ENCODE assay signal across 8 mouse cellular contexts in the genomic region with DNA sequence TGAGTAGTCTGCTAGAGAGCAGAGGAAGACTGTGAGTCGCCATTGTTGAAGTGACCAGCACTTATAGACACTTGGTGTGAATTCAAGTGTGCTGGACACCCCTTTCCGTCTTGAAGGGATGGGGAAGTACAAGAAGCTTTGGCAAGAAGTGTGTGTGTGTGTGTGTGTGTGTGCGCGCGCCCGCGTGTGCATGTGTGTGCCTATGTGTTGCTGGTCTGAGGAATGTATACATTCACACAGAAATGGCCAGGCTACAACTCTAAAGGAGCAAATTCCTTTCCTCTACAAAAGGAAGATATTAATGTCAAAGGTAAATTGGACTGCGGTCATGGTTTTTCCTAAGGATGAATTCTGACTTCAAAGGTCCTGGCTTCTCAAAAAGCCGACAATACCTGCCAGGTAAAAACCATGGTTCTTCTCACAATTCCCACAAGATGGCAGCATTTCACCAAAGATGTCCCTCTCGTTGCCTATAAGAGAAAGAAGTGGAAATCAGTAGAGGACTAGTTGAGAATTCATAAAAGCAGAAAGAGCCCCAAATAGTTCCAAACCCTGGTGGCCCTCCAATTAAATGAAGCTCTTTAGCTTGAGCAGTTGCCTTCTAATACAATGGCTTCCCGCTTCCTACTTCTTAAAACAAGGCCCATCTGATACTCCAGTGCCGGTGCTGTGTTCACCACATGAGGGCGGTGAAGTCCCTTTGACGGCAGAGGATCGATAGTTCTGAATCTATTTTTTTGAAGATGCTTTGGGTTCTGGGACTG.
DNase-seq lines count a peak whose midpoint lies in the region; ATAC-seq lines count a peak whose summit lies in the region.

No protein-coding gene starts in this region.

- no peaks in the 10 kb centered on the region for H3K4me1 ChIP-seq in limb, embryonic 13.5 days
- no peaks in the 10 kb centered on the region for H3K4me1 ChIP-seq in midbrain, embryonic 14.5 days (ENCODE audit: control insufficient read depth, insufficient read depth, low read length)
- no peaks in the 10 kb centered on the region for H3K4me1 ChIP-seq in stomach, embryonic 15.5 days

- H3K27me3 ChIP-seq in limb, embryonic 13.5 days = peaks cover 11% of the 10 kb centered on the region
- H3K27me3 ChIP-seq in midbrain, embryonic 14.5 days (ENCODE audit: control insufficient read depth, insufficient read depth, low read length) = no peaks in the 10 kb centered on the region
- no peaks in the 10 kb centered on the region for H3K27me3 ChIP-seq in stomach, embryonic 15.5 days (replicated peaks)

- 54% methylated on average over 15 of the region's 15 CpGs for WGBS in limb, embryonic 13.5 days
- WGBS in midbrain, embryonic 14.5 days = 57% methylated on average over 15 of the region's 15 CpGs
- WGBS in stomach, embryonic 15.5 days = 55% methylated on average over 15 of the region's 15 CpGs

- no peak overlapping the region for H3K27ac ChIP-seq in limb, embryonic 13.5 days
- H3K27ac ChIP-seq in midbrain, embryonic 14.5 days (replicated peaks; ENCODE audit: low read depth, low read length) = no peak overlapping the region
- H3K27ac ChIP-seq in stomach, embryonic 15.5 days = no peak overlapping the region

- H3K9ac ChIP-seq in limb, embryonic 13.5 days = no peak overlapping the region
- H3K9ac ChIP-seq in midbrain, embryonic 14.5 days (replicated peaks; ENCODE audit: low read length) = no peak overlapping the region
- H3K9ac ChIP-seq in stomach, embryonic 15.5 days = no peak overlapping the region

- no peaks in the 10 kb centered on the region for H3K36me3 ChIP-seq in limb, embryonic 13.5 days
- H3K36me3 ChIP-seq in midbrain, embryonic 14.5 days (ENCODE audit: control insufficient read depth, insufficient read depth, low read length) = no peaks in the 10 kb centered on the region
- H3K36me3 ChIP-seq in stomach, embryonic 15.5 days = no peaks in the 10 kb centered on the region

- H3K4me3 ChIP-seq in limb, embryonic 13.5 days = peak overlapping the region; percentile 24
- H3K4me3 ChIP-seq in midbrain, embryonic 14.5 days (replicated peaks; ENCODE audit: low read depth, low read length) = no peak overlapping the region
- H3K4me3 ChIP-seq in stomach, embryonic 15.5 days (replicated peaks) = no peak overlapping the region; the same call in 1 of the 2 replicates

- DNase-seq in urinary bladder, adult 18-20 months (ENCODE audit: low spot score in 2 of 2) = peak; percentile 24 to 31
- no peak for DNase-seq in urinary bladder, adult 2 months (ENCODE audit: low spot score)
- DNase-seq in heart, adult 9 months (ENCODE audit: low spot score in 2 of 2) = peak; percentile 18 to 34
- peak; percentile 24 to 55 for DNase-seq in kidney, adult 8-10 months
- DNase-seq in midbrain, embryonic 14.5 days = peak; percentile 90

- peak; percentile 65 for ATAC-seq in common myeloid progenitor, adult 5-6 weeks (replicated peaks; ENCODE audit: low read depth, poor library complexity, severe bottlenecking)
- no peak; the same call in 1 of the 2 replicates for ATAC-seq in limb, embryonic 13.5 days (ENCODE audit: low FRiP score, low read depth)
- ATAC-seq in midbrain, embryonic 14.5 days (ENCODE audit: low FRiP score, low TSS enrichment) = peak; percentile 48; the same call in 1 of the 2 replicates
- no peak for ATAC-seq in stomach, embryonic 15.5 days (ENCODE audit: insufficient read depth, low FRiP score, low read depth)

- peak overlapping the region; percentile 48 for H3K4me2 ChIP-seq in limb, embryonic 13.5 days (replicated peaks)
- peak overlapping the region; percentile 40 for H3K4me2 ChIP-seq in midbrain, embryonic 14.5 days (ENCODE audit: low read length)
- H3K4me2 ChIP-seq in stomach, embryonic 15.5 days = peak overlapping the region; percentile 46

- peaks cover 3% of the 10 kb centered on the region; the same call in 1 of the 2 replicates for H3K9me3 ChIP-seq in limb, embryonic 13.5 days
- H3K9me3 ChIP-seq in midbrain, embryonic 14.5 days (ENCODE audit: control insufficient read depth, low read length) = no peaks in the 10 kb centered on the region
- no peaks in the 10 kb centered on the region for H3K9me3 ChIP-seq in stomach, embryonic 15.5 days

Comparison
In these comparisons a context has a peak if more than half of its experiments do, and no peak if none do; other contexts are left out.
1. ATAC-seq: peak in common myeloid progenitor, adult 5-6 weeks (single experiment) and midbrain, embryonic 14.5 days (single experiment); none in limb, embryonic 13.5 days (single experiment) and stomach, embryonic 15.5 days (single experiment).
2. Peak in every context shown above with its lines, with median percentiles within 50 percentile points of each other: H3K4me2 ChIP-seq.